Mouse (Mus musculus): ENCODE measurements around the gene Csnk1g2.

Csnk1g2 gene

DNA sequence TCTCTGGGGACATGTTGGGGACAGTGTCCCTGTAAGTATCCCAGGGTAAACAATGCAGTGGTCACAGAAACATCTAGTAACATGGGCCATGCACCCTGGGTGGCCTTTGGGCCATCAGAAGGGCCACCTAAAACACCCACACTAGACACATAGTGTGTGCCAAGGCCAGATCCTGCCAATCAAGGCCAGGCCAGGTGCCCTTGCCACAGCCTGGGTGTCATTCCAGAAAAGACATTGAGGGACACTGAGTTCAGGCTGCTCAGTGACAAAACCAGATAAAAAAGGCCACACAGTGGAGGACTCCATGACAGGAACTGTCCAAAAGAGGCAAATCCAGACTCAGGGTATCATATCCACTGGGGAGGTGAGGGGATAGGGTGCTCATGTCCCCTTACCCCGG, 61.0 kb downstream of the Csnk1g2 start:
- Histone ChIP-seq H3K27me3 (ENCODE audit: control insufficient read depth, insufficient read depth, low read length, poor library complexity, severe bottlenecking) (no peaks in the 10 kb centered on the region), H3K36me3 (ENCODE audit: control insufficient read depth, insufficient read depth, low read length, poor library complexity, severe bottlenecking) (peaks cover 20% of the 10 kb centered on the region)
- no peak for DNase-seq (ENCODE audit: low read depth, low spot score)

DNA sequence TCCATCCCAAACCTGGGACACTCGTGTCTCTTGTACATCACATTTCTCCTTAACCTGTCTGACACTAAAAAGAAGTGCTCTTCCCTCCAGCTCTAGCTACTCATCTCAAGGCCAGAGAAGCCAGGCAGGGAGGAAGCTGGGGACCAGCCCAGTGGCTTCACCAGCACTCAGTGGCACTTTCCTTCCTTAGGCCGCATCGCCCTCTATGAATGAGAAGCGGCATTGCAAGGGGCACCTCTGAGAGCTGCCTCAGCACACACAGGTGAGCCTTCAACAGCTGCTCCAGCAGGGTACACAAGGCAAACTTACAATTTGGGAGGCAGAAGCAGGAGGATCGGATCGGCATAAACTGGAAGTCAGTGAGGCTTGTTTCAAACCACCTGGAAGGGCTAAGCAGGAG, 61.6 kb downstream of the Csnk1g2 start:
- DNase-seq (ENCODE audit: low read depth, low spot score): peak; percentile 90
- H3K36me3 ChIP-seq (ENCODE audit: control insufficient read depth, insufficient read depth, low read length, poor library complexity, severe bottlenecking): peaks cover 21% of the 10 kb centered on the region

DNA sequence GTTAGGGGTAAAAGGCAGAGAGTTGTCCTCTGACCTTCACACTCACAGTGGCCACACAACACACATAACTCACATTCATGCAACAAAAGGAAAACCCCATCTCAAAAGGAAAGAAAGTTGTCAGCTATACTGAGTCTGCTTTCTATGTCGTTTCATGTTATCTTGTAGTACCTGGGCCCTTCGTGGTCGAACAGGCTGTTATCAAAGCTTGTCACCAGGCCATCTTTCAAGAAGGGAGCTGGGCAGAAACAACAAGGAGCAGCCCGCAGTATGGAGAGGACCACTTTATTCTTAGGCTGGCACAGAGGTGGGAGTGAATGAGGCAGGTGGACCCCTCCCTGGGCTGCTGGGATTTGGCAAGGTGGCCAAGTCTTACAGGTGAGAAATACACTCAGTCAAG, 62.3 kb downstream of the Csnk1g2 start:
- Histone ChIP-seq H3K27me3 (ENCODE audit: control insufficient read depth, insufficient read depth, low read length, poor library complexity, severe bottlenecking) (no peaks in the 10 kb centered on the region), H3K36me3 (ENCODE audit: control insufficient read depth, insufficient read depth, low read length, poor library complexity, severe bottlenecking) (peaks cover 27% of the 10 kb centered on the region)
- DNase-seq (ENCODE audit: low read depth, low spot score): no peak

More for the DNA sequence above, 61.6 kb downstream of the Csnk1g2 start:
- no peaks in the 10 kb centered on the region for H3K27me3 ChIP-seq (ENCODE audit: control insufficient read depth, insufficient read depth, low read length, poor library complexity, severe bottlenecking)

DNA sequence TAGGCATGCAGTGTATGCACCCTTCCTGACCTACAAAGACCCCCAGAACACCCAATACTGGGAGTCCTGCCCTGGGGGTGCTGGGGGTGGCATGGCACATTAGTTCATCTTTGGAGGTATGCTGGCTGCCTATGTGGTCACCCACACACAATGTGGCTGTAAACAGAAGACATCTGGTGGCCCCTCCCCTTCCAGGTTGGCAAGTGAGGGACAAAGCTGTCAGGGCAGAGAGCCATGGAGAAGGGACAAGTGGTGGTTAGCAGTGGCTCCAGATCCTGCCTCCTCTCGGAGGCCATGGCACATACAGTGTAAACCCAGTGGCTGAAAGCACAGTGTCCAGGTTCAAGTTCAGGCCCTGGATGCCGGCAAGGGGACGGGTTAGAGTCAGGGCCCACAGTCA, 64.0 kb downstream of the Csnk1g2 start:
- Histone ChIP-seq H3K36me3 (ENCODE audit: control insufficient read depth, insufficient read depth, low read length, poor library complexity, severe bottlenecking) (peaks cover 32% of the 10 kb centered on the region), H3K27me3 (ENCODE audit: control insufficient read depth, insufficient read depth, low read length, poor library complexity, severe bottlenecking) (no peaks in the 10 kb centered on the region)
- DNase-seq (ENCODE audit: low read depth, low spot score): no peak

DNA sequence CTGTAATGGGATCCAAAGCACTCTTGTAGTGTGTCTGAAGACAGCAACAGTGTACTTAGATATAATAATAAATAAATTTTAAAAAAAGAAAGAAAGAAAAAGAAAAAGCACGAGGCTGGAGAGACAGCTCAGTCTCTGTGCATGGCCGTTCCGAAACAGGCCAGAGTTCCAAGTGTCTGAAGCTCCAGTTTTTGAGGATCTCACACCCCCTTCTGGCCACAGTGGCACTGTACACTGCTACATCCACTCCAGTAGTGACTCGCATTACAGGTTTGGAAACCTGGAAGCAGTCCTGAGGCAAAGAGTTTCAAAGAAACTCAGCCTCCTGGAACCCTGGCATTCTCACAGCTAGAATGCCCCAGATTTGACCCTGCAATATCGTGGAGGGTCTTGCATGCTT, 65.2 kb downstream of the Csnk1g2 start:
- H3K36me3 ChIP-seq (ENCODE audit: control insufficient read depth, insufficient read depth, low read length, poor library complexity, severe bottlenecking): peaks cover 32% of the 10 kb centered on the region

More for the DNA sequence above, 65.2 kb downstream of the Csnk1g2 start:
- peak; percentile 85 for DNase-seq (ENCODE audit: low read depth, low spot score)
- H3K27me3 ChIP-seq (ENCODE audit: control insufficient read depth, insufficient read depth, low read length, poor library complexity, severe bottlenecking): no peaks in the 10 kb centered on the region
